Mouse (Mus musculus) liver, embryonic 14.5 days (tissue): ENCODE measurements around the gene Metap1d.

Source experiments
- CTCF ChIP-seq: IDR thresholded peaks from 2 replicates; pipeline ENCODE4 v1.5.1; 2016; ENCODE audit warnings: antibody characterized with exemption, low read depth, control low read depth
- EP300 ChIP-seq: IDR thresholded peaks from 2 replicates; pipeline ENCODE4 v1.6.1; 2016; ENCODE audit warnings: antibody characterized with exemption, low read depth

GRCm38 (mm10) chr2:71445536-71446196 is 7.4 kb upstream of the Metap1d start:
- TF ChIP-seq EP300, result no peak
- no peak for TF ChIP-seq CTCF
